Mouse (Mus musculus) E14TG2a.4 (cell line): ENCODE results near the gene Als2.

Experiments
- CTCF ChIP-seq: conservative IDR thresholded peaks from 2 replicates; pipeline ENCODE4 v1.5.1; 2014; ENCODE audit warnings: low read length
- POU5F1 ChIP-seq: IDR thresholded peaks from 2 replicates; pipeline ENCODE4 v1.6.1; 2014; ENCODE audit warnings: low read length, borderline replicate concordance

DNA sequence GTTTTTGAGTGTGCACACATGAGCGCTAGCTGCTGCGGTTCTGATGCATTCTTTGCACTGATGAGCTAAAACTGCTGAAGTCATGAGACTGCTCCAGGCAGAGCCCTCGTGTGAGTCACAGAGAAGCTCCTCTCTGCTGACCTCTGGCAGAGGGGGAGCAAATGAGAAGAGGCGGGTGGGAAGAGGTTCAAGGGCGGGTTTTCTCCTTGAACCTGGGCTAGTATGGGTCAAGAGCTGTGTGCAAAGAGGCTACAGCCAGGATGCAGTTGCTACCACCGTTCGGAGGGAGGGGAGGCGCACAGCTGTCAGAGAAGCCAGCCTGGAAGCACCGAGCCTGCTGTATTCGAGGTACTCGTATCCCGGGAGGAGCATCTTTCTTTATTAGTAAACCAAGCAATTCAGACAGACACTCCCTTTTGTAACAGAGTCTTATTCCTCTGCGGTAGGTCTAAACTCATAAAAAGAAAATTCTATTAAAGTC, 19.8 kb upstream of the Als2 start, which contains the start of gene Cdk15:
- TF ChIP-seq CTCF (no peak), POU5F1 (no peak)
